Mouse (Mus musculus) lung, adult 2 months (tissue): ENCODE measurements at regions not wholly inside any gene's neighbourhood (a gene's known extent, or its start where the extent isn't known, plus 50 kb on each side); places are given as distances from the start of the nearest gene placed in this dataset.

ENCODE experiments used
- CTCF ChIP-seq: fragments of 200-500 bp; IDR thresholded peaks from 2 replicates; pipeline ENCODE4 v1.5.1; 2011; ENCODE audit warnings: mild to moderate bottlenecking, low read length, control low read depth; ENCODE audit not compliant: insufficient read depth
- POLR2A ChIP-seq: fragments of 200-500 bp; IDR thresholded peaks from 2 replicates; pipeline ENCODE4 v1.6.1; 2011; ENCODE audit warnings: low read depth, mild to moderate bottlenecking, control low read depth, low read length, borderline replicate concordance; ENCODE audit errors: extremely low read depth

DNA sequence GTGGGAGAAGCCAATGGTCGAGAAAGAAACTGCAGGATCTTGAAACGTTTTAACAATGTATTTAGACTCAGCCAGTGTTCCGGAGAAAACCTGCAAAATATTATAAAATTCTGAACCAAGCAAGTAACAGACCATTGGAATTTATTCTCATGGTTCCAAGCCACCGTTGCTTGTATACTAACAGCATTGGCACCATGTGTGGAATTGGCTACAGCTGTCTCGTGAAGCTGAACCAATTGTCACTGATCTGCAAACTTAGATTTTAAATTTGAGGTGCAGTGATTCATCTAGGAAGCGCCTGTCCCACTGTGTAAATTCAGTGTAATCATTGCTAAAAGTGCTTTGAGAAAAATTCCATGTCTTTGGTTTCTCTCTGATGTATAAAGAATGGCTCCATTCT lies 137.8 kb upstream of the Ube2e3 start:
- TF ChIP-seq POLR2A (no peak), CTCF (no peak)
